Mouse (Mus musculus): Measurements from ENCODE around the gene Gnat2. TPM values are rescaled to one million over a fixed set of nuclear protein-coding genes. Genes with fewer than 3 reads are reported as not detected.
A peak's percentile ranks its signal among the peaks of the same experiment; 100 is the strongest.

The Gnat2 gene
- total RNA-seq, 2 experiments from 2014 or later = 0.23 TPM; not detected in 1

GRCm38 (mm10) chr3:108147386-108148235 is 55.0 kb downstream of the Gnat2 start:
- intact Hi-C loops (cut with DNase I; ENCODE audit: low total_unique reads) = loop anchor here (1.0 kb wide), 1 partner anchor 77 kb away; no protein-coding TSS in a partner anchor
- DNase-seq = peak; percentile 85

Other genes with a start within 250 kb of the Gnat2 start
- not detected for gene Eps8l3, start 215.6 kb upstream of the Gnat2 start, total RNA-seq (2021)
- gene Gstm5, start 197.0 kb upstream of the Gnat2 start, total RNA-seq (2021) = 10 to 100 TPM; 58.5 to 60.1 TPM
- gene Gstm7, start 161.0 kb upstream of the Gnat2 start, total RNA-seq (2021) = 10 to 100 TPM; 14.4 to 15.3 TPM
- 1 to 10 TPM in 1 of 2 experiments, under 1 TPM in 1; 0.95 to 1.0 TPM for gene Gstm6, start 149.0 kb upstream of the Gnat2 start, total RNA-seq (2021)
- gene Gstm3, start 123.5 kb upstream of the Gnat2 start, total RNA-seq (2021) = not detected
- gene Gstm2, start 106.3 kb upstream of the Gnat2 start, total RNA-seq (2021) = 10 to 100 TPM; 43.8 to 50.8 TPM
- gene Gstm1, start 74.8 kb upstream of the Gnat2 start, total RNA-seq (2021) = 10 to 100 TPM; 84.0 to 90.4 TPM
- gene Gstm4, start 47.9 kb upstream of the Gnat2 start, total RNA-seq (2021) = 10 to 100 TPM; 11.4 to 12.0 TPM
- 1 to 10 TPM; 4.8 to 7.2 TPM for gene Ampd2, start 6.1 kb upstream of the Gnat2 start, total RNA-seq (2021)
- 10 to 100 TPM; 17.7 to 22.6 TPM for gene Gnai3, start 53.4 kb downstream of the Gnat2 start, total RNA-seq (2021)
- under 1 TPM in 1 of 2 experiments, not detected in 1; 0.18 TPM for gene Gpr61, start 62.1 kb downstream of the Gnat2 start, total RNA-seq (2021)
- 10 to 100 TPM; 23.9 to 31.1 TPM for gene Amigo1, start 93.5 kb downstream of the Gnat2 start, total RNA-seq (2021)
- gene Cyb561d1, start 108.4 kb downstream of the Gnat2 start, total RNA-seq (2021) = 1 to 10 TPM; 2.3 to 2.9 TPM
- gene Atxn7l2, start 118.1 kb downstream of the Gnat2 start, total RNA-seq (2021) = 1 to 10 TPM; 7.3 to 7.6 TPM
- 1,000 to 10,000 TPM in 1 of 2 experiments, 100 to 1,000 TPM in 1; 987 to 1,055 TPM for gene Sypl2, start 133.9 kb downstream of the Gnat2 start, total RNA-seq (2021)
- gene Psma5, start 164.1 kb downstream of the Gnat2 start, total RNA-seq (2021) = 10 to 100 TPM; 64.2 to 66.3 TPM
- gene Sort1, start 191.3 kb downstream of the Gnat2 start, total RNA-seq (2021) = 10 to 100 TPM; 44.5 to 44.6 TPM

Data from gastrocnemius, postnatal 14 days (tissue).